Mouse (Mus musculus) hindbrain, embryonic 12.5 days (tissue): ENCODE results near the gene Dnm2. TPM values are rescaled to one million over a fixed set of nuclear protein-coding genes. Genes with fewer than 3 reads are reported as not detected.

Experiments
- ATAC-seq: fragments of 200-750 bp; cut with Nextera tagmentation; 2 replicates; pipeline ENCODE4 v1.8.0; 2017; ENCODE audit warnings: moderate TSS enrichment; ENCODE audit not compliant: low FRiP score
- H3K27ac ChIP-seq: fragments of 300-500 bp; sonication (generic); 2 replicates; pipeline ENCODE4 v1.5.1; 2016; ENCODE audit warnings: mild to moderate bottlenecking
- H3K27me3 ChIP-seq: fragments of 300-500 bp; sonication (generic); 2 replicates; pipeline ENCODE4 v1.6.1; 2016; ENCODE audit warnings: mild to moderate bottlenecking
- H3K36me3 ChIP-seq: fragments of 300-500 bp; sonication (generic); 2 replicates; pipeline ENCODE4 v1.6.1; 2016; ENCODE audit warnings: mild to moderate bottlenecking
- H3K4me1 ChIP-seq: fragments of 300-500 bp; sonication (generic); 2 replicates; pipeline ENCODE4 v1.6.1; 2016
- H3K4me2 ChIP-seq: fragments of 300-500 bp; sonication (generic); replicated peaks from 2 replicates; pipeline ENCODE4 v1.6.1; 2016; ENCODE audit warnings: mild to moderate bottlenecking
- H3K4me3 ChIP-seq: fragments of 300-500 bp; sonication (generic); 2 replicates; pipeline ENCODE4 v1.5.1; 2016; ENCODE audit warnings: mild to moderate bottlenecking
- H3K9ac ChIP-seq: fragments of 300-500 bp; sonication (generic); 2 replicates; pipeline ENCODE4 v1.6.1; 2016; ENCODE audit warnings: mild to moderate bottlenecking, moderate library complexity
- H3K9me3 ChIP-seq: fragments of 300-500 bp; sonication (generic); replicated peaks from 2 replicates; pipeline ENCODE4 v1.6.1; 2016; ENCODE audit warnings: mild to moderate bottlenecking
- WGBS: fragments of 180-500 bp; shearing (Covaris S2); methylation state at CpG from one replicate; pipeline ENCODE4 v1.1.7; 2016; 5-methylcytosine and 5-hydroxymethylcytosine counted together
- polyA plus RNA-seq: library from polyadenylated mRNA; unstranded; fragments of >200 nt; fragmentation: Nextera tagmentation; extraction: Ambion mirVana; gene quantifications from 2 replicates; pipeline ENCODE4 v1.2.1, GENCODE M21; 2016

The Dnm2 gene
- polyA plus RNA-seq, 1 experiment from 2014 or later: 83.9 TPM

- Histone ChIP-seq H3K27me3 (no peaks in the 10 kb centered on the region), H3K36me3 (peaks cover 45% of the 10 kb centered on the region), H3K9me3 (no peaks in the 10 kb centered on the region), H3K4me2 (0 out of 2 replicates have a peak overlapping the region, but pooled peaks have one; percentile 13), H3K9ac (peak overlapping the region; percentile 41; the same call in 1 of the 2 replicates), H3K27ac (peak overlapping the region; percentile 41; the same call in 1 of the 2 replicates), H3K4me1 (no peaks in the 10 kb centered on the region; the same call in 1 of the 2 replicates), H3K4me3 (no peak overlapping the region)
- 63% methylated on average over 16 of the region's 16 CpGs for WGBS
- ATAC-seq: no peak
Measured at GRCm38 (mm10) chr9:21497050-21497542, 72.4 kb downstream of the Dnm2 start.

GRCm38 (mm10) chr9:21497664-21498063 is 73.0 kb downstream of the Dnm2 start:
- Histone ChIP-seq H3K27me3 (no peaks in the 10 kb centered on the region), H3K36me3 (peaks cover 46% of the 10 kb centered on the region), H3K9me3 (no peaks in the 10 kb centered on the region), H3K4me1 (no peaks in the 10 kb centered on the region; the same call in 1 of the 2 replicates), H3K4me3 (no peak overlapping the region), H3K4me2 (no peak overlapping the region), H3K27ac (peak overlapping the region; percentile 41; the same call in 1 of the 2 replicates), H3K9ac (no peak overlapping the region)
- WGBS: 86% methylated on average over 2 of the region's 2 CpGs
- ATAC-seq: no peak

- peaks cover 53% of the 10 kb centered on the region for H3K36me3 ChIP-seq
- H3K4me1 ChIP-seq: no peaks in the 10 kb centered on the region; the same call in 1 of the 2 replicates
- no peak overlapping the region for H3K4me2 ChIP-seq
- ATAC-seq: no peak
- no peak overlapping the region for H3K4me3 ChIP-seq
- no peaks in the 10 kb centered on the region for H3K9me3 ChIP-seq
- no peaks in the 10 kb centered on the region for H3K27me3 ChIP-seq
- no peak overlapping the region for H3K27ac ChIP-seq
- no peak overlapping the region for H3K9ac ChIP-seq
- WGBS: 93% methylated on average over 12 of the region's 12 CpGs
Measured at GRCm38 (mm10) chr9:21498284-21498902, 73.7 kb downstream of the Dnm2 start.

GRCm38 (mm10) chr9:21503352-21503751 is 78.6 kb downstream of the Dnm2 start:
- H3K4me2 ChIP-seq: no peak overlapping the region
- no peak overlapping the region for H3K4me3 ChIP-seq
- no peaks in the 10 kb centered on the region for H3K9me3 ChIP-seq
- H3K4me1 ChIP-seq: no peaks in the 10 kb centered on the region
- H3K27me3 ChIP-seq: no peaks in the 10 kb centered on the region
- H3K27ac ChIP-seq: no peak overlapping the region
- no peak for ATAC-seq
- 93% methylated on average over 8 of the region's 8 CpGs for WGBS
- peaks cover 77% of the 10 kb centered on the region for H3K36me3 ChIP-seq
- H3K9ac ChIP-seq: no peak overlapping the region

GRCm38 (mm10) chr9:21505767-21506166 is 81.1 kb downstream of the Dnm2 start:
- no peak overlapping the region for H3K9ac ChIP-seq
- ATAC-seq: no peak
- H3K27ac ChIP-seq: no peak overlapping the region
- H3K4me2 ChIP-seq: no peak overlapping the region
- H3K9me3 ChIP-seq: no peaks in the 10 kb centered on the region
- peaks cover 58% of the 10 kb centered on the region for H3K36me3 ChIP-seq
- peaks cover 9% of the 10 kb centered on the region for H3K4me1 ChIP-seq
- no peaks in the 10 kb centered on the region for H3K27me3 ChIP-seq
- no peak overlapping the region for H3K4me3 ChIP-seq

GRCm38 (mm10) chr9:21507753-21508430 is 83.2 kb downstream of the Dnm2 start:
- no peaks in the 10 kb centered on the region for H3K27me3 ChIP-seq

GRCm38 (mm10) chr9:21508871-21509404 is 84.2 kb downstream of the Dnm2 start:
- Histone ChIP-seq H3K4me2 (peak overlapping the region; percentile 76), H3K36me3 (peaks cover 42% of the 10 kb centered on the region), H3K9me3 (no peaks in the 10 kb centered on the region), H3K9ac (peak overlapping the region; percentile 61; the same call in 1 of the 2 replicates), H3K4me3 (peak overlapping the region; percentile 56), H3K4me1 (peaks cover 13% of the 10 kb centered on the region), H3K27me3 (no peaks in the 10 kb centered on the region), H3K27ac (no peak overlapping the region)
- WGBS: 78% methylated on average over 7 of the region's 7 CpGs
- ATAC-seq: no peak

More at GRCm38 (mm10) chr9:21507753-21508430, 83.2 kb downstream of the Dnm2 start:
- Histone ChIP-seq H3K4me1 (peaks cover 13% of the 10 kb centered on the region), H3K27ac (no peak overlapping the region), H3K36me3 (peaks cover 53% of the 10 kb centered on the region), H3K9me3 (no peaks in the 10 kb centered on the region), H3K4me3 (no peak overlapping the region), H3K4me2 (no peak overlapping the region), H3K9ac (no peak overlapping the region)
- WGBS: 96% methylated on average over 15 of the region's 15 CpGs
- no peak for ATAC-seq

GRCm38 (mm10) chr9:21509772-21510688 is 85.3 kb downstream of the Dnm2 start, which contains the start of gene Tmed1:
Gene Tmed1 (minus strand): TSS chr9:21510252.
- H3K27me3 ChIP-seq: no peaks in the 10 kb centered on the region
- H3K4me1 ChIP-seq: peaks cover 13% of the 10 kb centered on the region
- H3K4me2 ChIP-seq: peak within 1 kb of the TSS; percentile 76
- WGBS: under 1% methylated on average over 44 of the region's 44 CpGs
- H3K36me3 ChIP-seq: peaks cover 31% of the 10 kb centered on the region
- peak within 1 kb of the TSS; percentile 61 for H3K9ac ChIP-seq
- ATAC-seq: peak; percentile 97
- peak within 1 kb of the TSS; percentile 85 for H3K27ac ChIP-seq
- no peaks in the 10 kb centered on the region for H3K9me3 ChIP-seq
- H3K4me3 ChIP-seq: peak within 1 kb of the TSS; percentile 56

GRCm38 (mm10) chr9:21510689-21511015 is 85.9 kb downstream of the Dnm2 start:
- H3K27ac ChIP-seq: peak overlapping the region; percentile 85
- H3K9ac ChIP-seq: peak overlapping the region; percentile 61
- no peak; the same call in 1 of the 2 replicates for ATAC-seq
- H3K4me3 ChIP-seq: peak overlapping the region; percentile 56
- peaks cover 13% of the 10 kb centered on the region for H3K4me1 ChIP-seq
- peaks cover 25% of the 10 kb centered on the region for H3K36me3 ChIP-seq
- WGBS: 6% methylated on average over 7 of the region's 7 CpGs
- no peaks in the 10 kb centered on the region for H3K9me3 ChIP-seq
- H3K4me2 ChIP-seq: peak overlapping the region; percentile 76
- no peaks in the 10 kb centered on the region for H3K27me3 ChIP-seq

- 88% methylated on average over 9 of the region's 9 CpGs for WGBS
- no peak for ATAC-seq
Measured at GRCm38 (mm10) chr9:21511052-21511451, 86.3 kb downstream of the Dnm2 start.

GRCm38 (mm10) chr9:21513466-21513865 is 88.8 kb downstream of the Dnm2 start:
- 100% methylated on average over 4 of the region's 4 CpGs for WGBS
- no peak for ATAC-seq
- H3K4me3 ChIP-seq: no peak overlapping the region
- H3K36me3 ChIP-seq: no peaks in the 10 kb centered on the region
- H3K27me3 ChIP-seq: no peaks in the 10 kb centered on the region
- no peak overlapping the region for H3K27ac ChIP-seq
- no peaks in the 10 kb centered on the region for H3K9me3 ChIP-seq
- H3K4me2 ChIP-seq: no peak overlapping the region
- no peak overlapping the region for H3K9ac ChIP-seq
- H3K4me1 ChIP-seq: peaks cover 13% of the 10 kb centered on the region

More at GRCm38 (mm10) chr9:21511052-21511451, 86.3 kb downstream of the Dnm2 start:
- H3K27me3 ChIP-seq: no peaks in the 10 kb centered on the region
- H3K9me3 ChIP-seq: no peaks in the 10 kb centered on the region
- peak overlapping the region; percentile 85 for H3K27ac ChIP-seq
- peaks cover 13% of the 10 kb centered on the region for H3K4me1 ChIP-seq
- peak overlapping the region; percentile 56 for H3K4me3 ChIP-seq
- H3K36me3 ChIP-seq: peaks cover 21% of the 10 kb centered on the region
- H3K4me2 ChIP-seq: peak overlapping the region; percentile 76
- peak overlapping the region; percentile 61 for H3K9ac ChIP-seq
